Mouse (Mus musculus) C2C12 (cell line): Measurements from ENCODE around the gene Gm281. TPM values are rescaled to one million over a fixed set of nuclear protein-coding genes. Genes with fewer than 3 reads are reported as not detected.

Experiments used
- H3K27me3 ChIP-seq: one replicate; pipeline ENCODE4 v1.6.1; 2011; ENCODE audit not compliant: control insufficient read depth, insufficient read depth, insufficient read length
- H3K36me3 ChIP-seq: one replicate; pipeline ENCODE4 v1.6.1; 2011; ENCODE audit not compliant: control insufficient read depth, insufficient read depth
- H3K4me3 ChIP-seq: one replicate; pipeline ENCODE4 v1.5.1; 2011; ENCODE audit warnings: mild to moderate bottlenecking, control low read depth; ENCODE audit not compliant: poor library complexity, insufficient read depth, severe bottlenecking
- H3K79me2 ChIP-seq: one replicate; pipeline ENCODE4 v1.6.1; 2011; ENCODE audit not compliant: control insufficient read depth, insufficient read depth
- H3K79me3 ChIP-seq: one replicate; pipeline ENCODE4 v1.6.1; 2011; ENCODE audit warnings: low read depth, control low read depth
- H3ac ChIP-seq: one replicate; pipeline ENCODE3; 2011; ENCODE audit warnings: low read depth; ENCODE audit not compliant: control insufficient read depth, insufficient read length
- CEBPB ChIP-seq: IDR thresholded peaks from one replicate; pipeline ENCODE4 v1.6.1; 2011; ENCODE audit warnings: low read depth, mild to moderate bottlenecking, control low read depth, moderate library complexity
- CTCF ChIP-seq: IDR thresholded peaks from one replicate; pipeline ENCODE4 v1.5.1; 2011; ENCODE audit not compliant: control insufficient read depth, insufficient read depth, insufficient read length
- FOSL1 ChIP-seq: IDR thresholded peaks from one replicate; pipeline ENCODE4 v1.8.0; 2011; ENCODE audit warnings: mild to moderate bottlenecking, low read length; ENCODE audit not compliant: poor library complexity, insufficient read depth, severe bottlenecking
- MAX ChIP-seq: IDR thresholded peaks from one replicate; pipeline ENCODE4 v1.6.1; 2011; ENCODE audit warnings: mild to moderate bottlenecking, control low read depth
- MYOD1 ChIP-seq: IDR thresholded peaks from one replicate; pipeline ENCODE4 v1.6.1; 2011; ENCODE audit warnings: low read depth; ENCODE audit not compliant: control insufficient read depth, insufficient read length
- MYOG ChIP-seq: IDR thresholded peaks from one replicate; pipeline ENCODE4 v1.6.1; 2011; ENCODE audit not compliant: control insufficient read depth, insufficient read length; ENCODE audit errors: extremely low read depth
- USF1 ChIP-seq: IDR thresholded peaks from one replicate; pipeline ENCODE4 v1.6.1; 2011; ENCODE audit warnings: low read depth, mild to moderate bottlenecking, control low read depth, moderate library complexity
- polyA plus RNA-seq: library from polyadenylated mRNA; unstranded; fragments of >200 nt; fragmentation: generic; extraction: Trizol; gene quantifications from one replicate; pipeline ENCODE4 v1.2.1, GENCODE M21; 2012; ENCODE audit warnings: missing spikeins

The Gm281 gene
- polyA plus RNA-seq, 1 experiment = not detected

GRCm38 (mm10) chr14:13933290-13934051 is 19.2 kb upstream of the Gm281 start:
- Histone ChIP-seq H3K79me2 (no peaks in the 10 kb centered on the region), H3K79me3 (no peaks in the 10 kb centered on the region), H3K27me3 (no peaks in the 10 kb centered on the region), H3ac (no peak overlapping the region), H3K4me3 (no peak overlapping the region), H3K36me3 (no peaks in the 10 kb centered on the region)
- TF ChIP-seq CEBPB = no peak
- TF ChIP-seq MYOD1 = no peak
- no peak for TF ChIP-seq USF1
- no peak for TF ChIP-seq FOSL1
- no peak for TF ChIP-seq MAX
- TF ChIP-seq CTCF = no peak
- no peak for TF ChIP-seq MYOG

- H3K79me2 ChIP-seq = no peaks in the 10 kb centered on the region
- no peaks in the 10 kb centered on the region for H3K79me3 ChIP-seq
- no peak overlapping the region for H3ac ChIP-seq
- TF ChIP-seq USF1 (no peak), CTCF (peak; percentile 23)
- H3K36me3 ChIP-seq = no peaks in the 10 kb centered on the region
- H3K27me3 ChIP-seq = no peaks in the 10 kb centered on the region
- no peak overlapping the region for H3K4me3 ChIP-seq
These were observed 3.4 kb upstream of the Gm281 start for GRCm38 (mm10) chr14:13917630-13918029.

GRCm38 (mm10) chr14:13917208-13917607 is 2.9 kb upstream of the Gm281 start:
- H3K27me3 ChIP-seq = no peaks in the 10 kb centered on the region
- H3K36me3 ChIP-seq = no peaks in the 10 kb centered on the region
- H3K79me2 ChIP-seq = no peaks in the 10 kb centered on the region
- no peak overlapping the region for H3K4me3 ChIP-seq
- H3K79me3 ChIP-seq = no peaks in the 10 kb centered on the region
- TF ChIP-seq MYOG = no peak
- TF ChIP-seq MYOD1 = no peak
- TF ChIP-seq CTCF = no peak
- no peak for TF ChIP-seq FOSL1
- TF ChIP-seq MAX = no peak
- TF ChIP-seq CEBPB = no peak
- TF ChIP-seq USF1 = no peak
- no peak overlapping the region for H3ac ChIP-seq

DNA sequence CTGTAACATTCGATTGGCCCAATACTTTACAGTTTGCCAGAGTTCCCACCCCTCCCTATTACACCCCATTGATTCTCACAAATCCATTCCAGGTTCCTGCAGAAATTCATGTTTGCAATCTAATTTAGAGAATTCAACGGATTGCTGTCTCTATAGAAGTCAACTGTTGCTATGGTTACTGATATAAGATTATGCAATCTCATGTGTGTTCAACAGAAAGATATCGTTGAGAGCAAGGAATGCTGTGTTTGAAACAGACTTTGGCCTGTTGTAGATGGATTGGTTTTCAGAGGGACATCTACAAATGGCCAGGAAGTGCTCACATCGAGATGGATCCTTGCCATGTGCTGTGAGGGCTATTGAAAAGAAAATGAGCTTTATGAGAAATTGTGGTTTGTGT is 929 bp upstream of the Gm281 start:
- Histone ChIP-seq H3K27me3 (no peaks in the 10 kb centered on the region), H3K79me2 (no peaks in the 10 kb centered on the region), H3K79me3 (no peaks in the 10 kb centered on the region), H3ac (no peak overlapping the region), H3K36me3 (no peaks in the 10 kb centered on the region), H3K4me3 (no peak overlapping the region)
- TF ChIP-seq FOSL1 = no peak
- TF ChIP-seq CEBPB = no peak
- TF ChIP-seq MYOD1 = no peak
- no peak for TF ChIP-seq MAX
- TF ChIP-seq USF1 = no peak
- no peak for TF ChIP-seq CTCF

- Histone ChIP-seq H3K79me3 (no peaks in the 10 kb centered on the region), H3ac (no peak overlapping the region), H3K36me3 (no peaks in the 10 kb centered on the region), H3K4me3 (no peak overlapping the region), H3K79me2 (no peaks in the 10 kb centered on the region), H3K27me3 (no peaks in the 10 kb centered on the region)
- no peak for TF ChIP-seq USF1
These were observed 4.1 kb downstream of the Gm281 start for GRCm38 (mm10) chr14:13910148-13910547.

GRCm38 (mm10) chr14:13907145-13907544 is 7.1 kb downstream of the Gm281 start:
- H3K79me3 ChIP-seq = no peaks in the 10 kb centered on the region
- no peaks in the 10 kb centered on the region for H3K27me3 ChIP-seq
- no peak overlapping the region for H3K4me3 ChIP-seq
- H3K36me3 ChIP-seq = no peaks in the 10 kb centered on the region
- H3ac ChIP-seq = no peak overlapping the region
- TF ChIP-seq MYOD1 (no peak), CEBPB (no peak), CTCF (no peak), FOSL1 (no peak), MAX (no peak), MYOG (no peak), USF1 (no peak)
- H3K79me2 ChIP-seq = no peaks in the 10 kb centered on the region
